Mouse (Mus musculus) limb, embryonic 14.5 days (tissue): ENCODE data around the gene Tacc2. TPM values are rescaled to one million over a fixed set of nuclear protein-coding genes. Genes with fewer than 3 reads are reported as not detected.

Source experiments
- ATAC-seq: fragments of 200-750 bp; cut with Nextera tagmentation; 2 replicates; pipeline ENCODE4 v1.8.0; 2017; ENCODE audit warnings: low read depth, moderate number of reproducible peaks, moderate TSS enrichment; ENCODE audit not compliant: low FRiP score
- DNase-seq: peaks from one replicate; pipeline ENCODE4 v3.0.0-alpha.2; 2015; ENCODE audit warnings: low spot score
- H3K27ac ChIP-seq: fragments of 300-500 bp; sonication (generic); replicated peaks from 2 replicates; pipeline ENCODE4 v1.5.1; 2014; ENCODE audit warnings: low read depth, mild to moderate bottlenecking, low read length, moderate library complexity, mixed read lengths
- H3K27me3 ChIP-seq: fragments of 300-500 bp; sonication (generic); 2 replicates; pipeline ENCODE4 v1.6.1; 2014; ENCODE audit warnings: low read length, mixed read lengths; ENCODE audit not compliant: control insufficient read depth, insufficient read depth
- H3K36me3 ChIP-seq: fragments of 300-500 bp; sonication (generic); 2 replicates; pipeline ENCODE4 v1.6.1; 2014; ENCODE audit warnings: mild to moderate bottlenecking, low read length, moderate library complexity, mixed read lengths; ENCODE audit not compliant: control insufficient read depth, insufficient read depth
- H3K4me1 ChIP-seq: fragments of 300-500 bp; sonication (generic); 2 replicates; pipeline ENCODE4 v1.6.1; 2014; ENCODE audit warnings: antibody characterized with exemption, low read length, mixed read lengths; ENCODE audit not compliant: control insufficient read depth, insufficient read depth
- H3K4me2 ChIP-seq: fragments of 300-500 bp; sonication (generic); replicated peaks from 2 replicates; pipeline ENCODE4 v1.6.1; 2014; ENCODE audit warnings: low read depth, mild to moderate bottlenecking, low read length, moderate library complexity; ENCODE audit not compliant: severe bottlenecking
- H3K4me3 ChIP-seq: fragments of 300-500 bp; sonication (generic); replicated peaks from 2 replicates; pipeline ENCODE4 v1.5.1; 2014; ENCODE audit warnings: low read length
- H3K9ac ChIP-seq: fragments of 300-500 bp; sonication (generic); 2 replicates; pipeline ENCODE4 v1.6.1; 2014; ENCODE audit warnings: mild to moderate bottlenecking, low read depth, low read length, moderate library complexity; ENCODE audit not compliant: severe bottlenecking
- H3K9me3 ChIP-seq: fragments of 300-500 bp; sonication (generic); 2 replicates; pipeline ENCODE4 v1.6.1; 2016; ENCODE audit warnings: low read length; ENCODE audit not compliant: control insufficient read depth
- POLR2A ChIP-seq: fragments of 200-500 bp; IDR thresholded peaks from 2 replicates; pipeline ENCODE4 v1.8.0; 2012; ENCODE audit warnings: inconsistent platforms, mild to moderate bottlenecking, moderate library complexity, borderline replicate concordance; ENCODE audit not compliant: insufficient read depth, insufficient read length; ENCODE audit errors: extremely low read depth
- WGBS: fragments of 180-500 bp; shearing (Covaris S2); extraction: QIAGEN DNeasy Blood & Tissue Kit; methylation state at CpG from one replicate; pipeline ENCODE4 v1.1.7; 2014; 5-methylcytosine and 5-hydroxymethylcytosine counted together
- polyA plus RNA-seq, 2 experiments: library from polyadenylated mRNA; depleted of rRNA in 1 of 2; stranded (reverse) in 1 of 2; unstranded in 1 of 2; fragments of >200 nt; fragmentation: Nextera tagmentation in 1 of 2; extraction: Ambion mirVana in 1 of 2; gene quantifications; 2 replicates each; pipeline versions ENCODE4 v1.2.1 to v1.2.3; 2012 to 2014

Gene Tacc2
- polyA plus RNA-seq, 2 experiments, result 38.2 to 49.1 TPM

GRCm38 (mm10) chr7:130713319-130713718, 136.1 kb downstream of the Tacc2 start:
- TF ChIP-seq POLR2A, result no peak
- Histone ChIP-seq H3K27ac (no peak overlapping the region), H3K4me1 (peaks cover 13% of the 10 kb centered on the region), H3K27me3 (no peaks in the 10 kb centered on the region), H3K4me3 (no peak overlapping the region), H3K4me2 (no peak overlapping the region), H3K9me3 (no peaks in the 10 kb centered on the region), H3K36me3 (peaks cover 19% of the 10 kb centered on the region), H3K9ac (no peak overlapping the region)
- ATAC-seq (no peak), DNase-seq (no peak)
- 75% methylated on average over 6 of the region's 6 CpGs for WGBS

- H3K4me3 ChIP-seq, result no peak overlapping the region
- H3K4me2 ChIP-seq, result no peak overlapping the region
- H3K9ac ChIP-seq, result no peak overlapping the region
- H3K4me1 ChIP-seq, result no peaks in the 10 kb centered on the region
- WGBS, result 87% methylated on average over 3 of the region's 3 CpGs
- H3K27ac ChIP-seq, result no peak overlapping the region
- DNase-seq (no peak), ATAC-seq (no peak)
- H3K9me3 ChIP-seq, result no peaks in the 10 kb centered on the region
- TF ChIP-seq POLR2A, result no peak
- H3K27me3 ChIP-seq, result no peaks in the 10 kb centered on the region
- H3K36me3 ChIP-seq, result peaks cover 30% of the 10 kb centered on the region
Observed at GRCm38 (mm10) chr7:130715467-130715866, 138.2 kb downstream of the Tacc2 start.

GRCm38 (mm10) chr7:130716341-130716740, 139.1 kb downstream of the Tacc2 start:
- WGBS, result 94% methylated on average over 4 of the region's 4 CpGs
- H3K4me1 ChIP-seq, result no peaks in the 10 kb centered on the region
- ATAC-seq (no peak), DNase-seq (no peak)
- H3K27me3 ChIP-seq, result no peaks in the 10 kb centered on the region
- H3K4me3 ChIP-seq, result no peak overlapping the region
- no peak for TF ChIP-seq POLR2A
- no peaks in the 10 kb centered on the region for H3K9me3 ChIP-seq
- peaks cover 32% of the 10 kb centered on the region for H3K36me3 ChIP-seq
- H3K4me2 ChIP-seq, result no peak overlapping the region
- H3K27ac ChIP-seq, result no peak overlapping the region
- H3K9ac ChIP-seq, result no peak overlapping the region

GRCm38 (mm10) chr7:130716989-130717388, 139.8 kb downstream of the Tacc2 start:
- H3K4me3 ChIP-seq, result no peak overlapping the region
- ATAC-seq (no peak), DNase-seq (no peak)
- H3K36me3 ChIP-seq, result peaks cover 32% of the 10 kb centered on the region
- H3K27me3 ChIP-seq, result no peaks in the 10 kb centered on the region
- H3K4me1 ChIP-seq, result no peaks in the 10 kb centered on the region
- TF ChIP-seq POLR2A, result no peak
- H3K4me2 ChIP-seq, result no peak overlapping the region
- 85% methylated on average over 4 of the region's 6 CpGs for WGBS
- no peak overlapping the region for H3K27ac ChIP-seq
- no peaks in the 10 kb centered on the region for H3K9me3 ChIP-seq
- H3K9ac ChIP-seq, result no peak overlapping the region

- no peak for ATAC-seq
- no peak overlapping the region for H3K4me3 ChIP-seq
- peaks cover 42% of the 10 kb centered on the region for H3K36me3 ChIP-seq
Observed at GRCm38 (mm10) chr7:130719931-130720598, 142.8 kb downstream of the Tacc2 start.

More at GRCm38 (mm10) chr7:130719931-130720598, 142.8 kb downstream of the Tacc2 start:
- no peak for DNase-seq
- no peak overlapping the region for H3K9ac ChIP-seq
- H3K27ac ChIP-seq, result no peak overlapping the region; the same call in 1 of the 2 replicates
- WGBS, result 50% methylated on average over 16 of the region's 16 CpGs
- no peak overlapping the region for H3K4me2 ChIP-seq
- no peak for TF ChIP-seq POLR2A
- H3K9me3 ChIP-seq, result no peaks in the 10 kb centered on the region
- no peaks in the 10 kb centered on the region for H3K27me3 ChIP-seq
- no peaks in the 10 kb centered on the region for H3K4me1 ChIP-seq
